Mouse (Mus musculus) brain, embryonic 14.5 days (tissue): Measurements from ENCODE around the gene Gm16503.
"Not testable (repeated sequence)": the region's sequence is repeated elsewhere in the genome, so short reads cannot be mapped to it uniquely, and the experiment has no call there.

Experiments
- CTCF ChIP-seq: fragments of 200-500 bp; IDR thresholded peaks from 2 replicates; pipeline ENCODE4 v1.5.1; 2012; ENCODE audit warnings: inconsistent platforms, mild to moderate bottlenecking, moderate library complexity, borderline replicate concordance; ENCODE audit not compliant: insufficient read depth, insufficient read length; ENCODE audit errors: extremely low read depth
- POLR2A ChIP-seq: fragments of 200-500 bp; IDR thresholded peaks from 2 replicates; pipeline ENCODE4 v1.6.1; 2012; ENCODE audit warnings: mild to moderate bottlenecking, inconsistent platforms, borderline replicate concordance; ENCODE audit not compliant: poor library complexity, insufficient read depth, insufficient read length, severe bottlenecking; ENCODE audit errors: extremely low read depth

DNA sequence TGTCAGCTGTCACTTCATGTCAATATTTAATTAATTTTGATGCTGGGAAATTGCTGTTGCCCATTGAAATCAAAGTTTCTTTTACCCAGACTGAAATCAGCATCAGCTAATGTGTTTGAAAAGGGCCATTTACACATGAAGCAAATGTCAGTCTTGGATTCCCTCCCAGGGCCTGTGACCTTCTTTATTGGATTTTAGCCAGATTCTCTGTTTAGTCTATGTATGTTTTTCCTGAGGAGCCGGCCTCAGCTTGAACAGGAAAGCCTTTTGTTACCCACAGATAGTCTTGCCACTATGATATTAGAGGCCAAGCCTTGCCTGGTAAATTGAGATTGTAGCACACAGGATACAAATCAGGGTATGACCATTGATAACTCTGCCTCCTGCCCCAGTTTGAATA lies 19.1 kb downstream of the Gm16503 start:
- not testable (repeated sequence) for TF ChIP-seq CTCF, POLR2A
